Mouse (Mus musculus) MEL (cell line): ENCODE measurements around the gene Cdc42bpa.

ENCODE experiments used
- CTCF ChIP-seq, 3 experiments: IDR thresholded peaks in 2 of 3; conservative IDR thresholded peaks in 1 of 3; 2 replicates each; pipeline ENCODE4 v1.5.1; 2011 to 2012; ENCODE audit warnings: low read length in 3 of 3, low read depth in 2 of 3, mild to moderate bottlenecking in 2 of 3, improper control_type of control experiment in 1 of 3, inconsistent platforms in 1 of 3, mixed read lengths in 1 of 3, moderate library complexity in 1 of 3; ENCODE audit not compliant: control insufficient read depth in 1 of 3, insufficient read depth in 1 of 3, poor library complexity in 1 of 3, severe bottlenecking in 1 of 3
- POLR2A ChIP-seq, 2 experiments: IDR thresholded peaks; 2 replicates each; pipeline ENCODE4 v1.6.1; 2011 to 2012; ENCODE audit warnings: low read length in 2 of 2, mild to moderate bottlenecking in 2 of 2, control low read depth in 1 of 2, improper control_type of control experiment in 1 of 2, low read depth in 1 of 2, moderate library complexity in 1 of 2; ENCODE audit not compliant: control insufficient read depth in 1 of 2, insufficient read depth in 1 of 2, poor library complexity in 1 of 2

- no peak for TF ChIP-seq CTCF (IDR thresholded peaks at IDR 0.05 in 2 of 3, conservative IDR thresholded peaks at IDR 0.05 in 1 of 3; ENCODE audit: control insufficient read depth in 1 of 3, insufficient read depth in 1 of 3, low read depth in 2 of 3, low read length in 3 of 3, poor library complexity in 1 of 3, severe bottlenecking in 1 of 3)
- TF ChIP-seq POLR2A (IDR thresholded peaks at IDR 0.05; ENCODE audit: control insufficient read depth in 1 of 2, insufficient read depth in 1 of 2, low read depth in 1 of 2, low read length in 2 of 2, poor library complexity in 1 of 2): no peak
Observed at GRCm38 (mm10) chr1:180181304-180181965, 221.2 kb downstream of the Cdc42bpa start.
